Mouse (Mus musculus): Measurements from ENCODE around the gene Ccdc54. TPM values are rescaled to one million over a fixed set of nuclear protein-coding genes. Genes with fewer than 3 reads are reported as not detected.

The Ccdc54 gene
- polyA plus RNA-seq, 1 experiment from 2014 or later, result not detected

DNA sequence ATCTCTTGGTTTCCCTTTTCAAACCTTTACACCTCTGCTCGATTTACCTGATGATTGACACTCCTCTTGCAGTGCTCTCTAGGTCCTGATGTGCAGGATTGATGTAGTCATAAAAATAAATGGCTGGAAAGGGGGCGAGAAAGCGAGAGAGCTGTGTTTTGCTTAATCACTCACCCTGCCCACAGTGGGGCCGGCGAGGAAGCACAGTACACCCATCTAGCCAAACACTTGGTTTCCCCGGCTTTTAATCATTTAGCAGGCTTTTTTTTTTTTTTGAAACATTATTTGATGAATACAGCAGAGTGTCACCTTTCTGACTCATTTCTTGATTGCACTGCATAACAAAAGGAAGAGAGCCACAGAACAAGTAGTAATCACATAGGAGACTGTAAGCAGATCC lies 5.7 kb upstream of the Ccdc54 start:
- H3K36me3 ChIP-seq (ENCODE audit: control insufficient read depth, insufficient read depth), result no peaks in the 10 kb centered on the region
- no peaks in the 10 kb centered on the region; the same call in none of the 2 replicates for H3K4me1 ChIP-seq (replicated peaks; ENCODE audit: control insufficient read depth, insufficient read depth, low read length)
- H3K27me3 ChIP-seq (replicated peaks; ENCODE audit: control insufficient read depth, insufficient read depth, low read length), result no peaks in the 10 kb centered on the region
- H3K9ac ChIP-seq (replicated peaks; ENCODE audit: low read depth, low read length), result no peak overlapping the region
- ATAC-seq, result no peak
- no peaks in the 10 kb centered on the region for H3K9me3 ChIP-seq (ENCODE audit: control insufficient read depth, low read length)
- H3K4me3 ChIP-seq (replicated peaks; ENCODE audit: low read length), result no peak overlapping the region
- H3K27ac ChIP-seq (ENCODE audit: low read length), result no peak overlapping the region
- no peak overlapping the region for H3K4me2 ChIP-seq (ENCODE audit: low read length)
- WGBS, result 76% methylated on average over 6 of the region's 6 CpGs

DNA sequence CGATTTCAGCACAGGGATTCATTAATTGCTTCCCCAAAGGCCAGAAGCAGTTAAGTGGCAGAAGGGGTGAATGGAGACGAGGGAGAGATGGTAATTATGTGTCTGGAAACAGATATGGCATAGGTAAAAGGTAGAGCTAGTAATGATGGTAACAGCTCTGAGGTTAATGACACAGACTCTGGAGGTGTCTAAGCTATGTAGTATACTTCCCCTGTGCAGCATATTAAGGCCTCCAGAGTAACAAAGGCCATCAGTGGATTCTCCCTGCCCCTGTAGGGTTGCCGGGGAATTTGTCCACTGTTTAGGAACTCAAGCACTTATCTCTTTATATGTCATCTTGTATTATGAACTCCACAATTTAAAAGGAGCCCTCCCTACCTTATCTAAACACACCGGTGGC lies 5.2 kb upstream of the Ccdc54 start:
- Histone ChIP-seq H3K9ac (replicated peaks; ENCODE audit: low read depth, low read length) (no peak overlapping the region), H3K4me3 (replicated peaks; ENCODE audit: low read length) (no peak overlapping the region), H3K27ac (ENCODE audit: low read length) (no peak overlapping the region), H3K36me3 (ENCODE audit: control insufficient read depth, insufficient read depth) (no peaks in the 10 kb centered on the region), H3K4me2 (ENCODE audit: low read length) (no peak overlapping the region), H3K4me1 (replicated peaks; ENCODE audit: control insufficient read depth, insufficient read depth, low read length) (peaks cover 3% of the 10 kb centered on the region), H3K9me3 (ENCODE audit: control insufficient read depth, low read length) (no peaks in the 10 kb centered on the region), H3K27me3 (replicated peaks; ENCODE audit: control insufficient read depth, insufficient read depth, low read length) (no peaks in the 10 kb centered on the region)
- no peak for ATAC-seq
- 55% methylated on average over 4 of the region's 4 CpGs for WGBS

DNA sequence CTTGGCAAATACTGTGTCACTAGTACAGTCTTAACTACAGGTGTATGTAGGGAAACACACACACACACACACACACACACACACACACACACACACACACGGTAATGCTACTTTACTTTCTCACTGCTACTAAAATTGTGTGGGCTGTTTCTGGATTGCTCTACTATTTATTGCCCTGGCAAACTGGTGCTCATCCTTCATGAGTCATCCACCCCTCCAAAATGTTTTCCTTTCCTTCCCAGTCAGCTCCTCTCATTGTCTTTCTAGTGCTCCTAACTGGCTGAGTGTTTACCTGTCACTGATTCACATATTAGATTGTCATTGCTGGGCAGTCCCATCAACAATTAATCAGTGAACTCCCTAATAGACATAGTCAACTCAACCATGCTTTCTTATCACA lies 3.9 kb upstream of the Ccdc54 start:
- Histone ChIP-seq H3K9ac (replicated peaks; ENCODE audit: low read depth, low read length) (no peak overlapping the region), H3K36me3 (ENCODE audit: control insufficient read depth, insufficient read depth) (no peaks in the 10 kb centered on the region), H3K4me1 (replicated peaks; ENCODE audit: control insufficient read depth, insufficient read depth, low read length) (peaks cover 3% of the 10 kb centered on the region), H3K27me3 (replicated peaks; ENCODE audit: control insufficient read depth, insufficient read depth, low read length) (no peaks in the 10 kb centered on the region), H3K4me2 (ENCODE audit: low read length) (no peak overlapping the region), H3K4me3 (replicated peaks; ENCODE audit: low read length) (no peak overlapping the region), H3K9me3 (ENCODE audit: control insufficient read depth, low read length) (no peaks in the 10 kb centered on the region), H3K27ac (ENCODE audit: low read length) (no peak overlapping the region)
- no peak for ATAC-seq
- WGBS, result 80% methylated on average over 1 of the region's 1 CpGs

DNA sequence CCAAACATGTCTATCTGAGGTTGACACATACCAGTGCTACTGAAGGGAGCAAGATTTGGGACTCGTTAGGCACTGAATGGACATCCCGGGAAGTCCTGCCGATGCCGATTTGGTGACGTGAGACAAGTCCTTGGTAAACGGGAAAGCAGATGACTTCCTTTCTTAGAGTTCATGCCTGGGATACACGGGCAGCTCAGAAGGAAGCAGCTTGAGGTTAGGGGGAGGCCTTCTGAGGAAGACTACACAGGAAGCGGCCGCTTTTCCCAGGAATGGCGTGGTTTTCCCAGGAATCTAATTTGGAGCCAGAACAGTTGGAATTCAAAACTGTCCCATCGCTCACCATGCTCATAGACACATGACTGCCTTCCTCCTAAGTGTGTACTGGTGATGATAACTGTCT lies 2.4 kb upstream of the Ccdc54 start:
- Histone ChIP-seq H3K4me2 (ENCODE audit: low read length) (no peak overlapping the region), H3K36me3 (ENCODE audit: control insufficient read depth, insufficient read depth) (no peaks in the 10 kb centered on the region), H3K9ac (replicated peaks; ENCODE audit: low read depth, low read length) (no peak overlapping the region), H3K9me3 (ENCODE audit: control insufficient read depth, low read length) (no peaks in the 10 kb centered on the region), H3K27me3 (replicated peaks; ENCODE audit: control insufficient read depth, insufficient read depth, low read length) (no peaks in the 10 kb centered on the region), H3K4me1 (replicated peaks; ENCODE audit: control insufficient read depth, insufficient read depth, low read length) (peaks cover 3% of the 10 kb centered on the region), H3K27ac (ENCODE audit: low read length) (no peak overlapping the region), H3K4me3 (replicated peaks; ENCODE audit: low read length) (no peak overlapping the region)
- ATAC-seq, result no peak
- 87% methylated on average over 11 of the region's 11 CpGs for WGBS

DNA sequence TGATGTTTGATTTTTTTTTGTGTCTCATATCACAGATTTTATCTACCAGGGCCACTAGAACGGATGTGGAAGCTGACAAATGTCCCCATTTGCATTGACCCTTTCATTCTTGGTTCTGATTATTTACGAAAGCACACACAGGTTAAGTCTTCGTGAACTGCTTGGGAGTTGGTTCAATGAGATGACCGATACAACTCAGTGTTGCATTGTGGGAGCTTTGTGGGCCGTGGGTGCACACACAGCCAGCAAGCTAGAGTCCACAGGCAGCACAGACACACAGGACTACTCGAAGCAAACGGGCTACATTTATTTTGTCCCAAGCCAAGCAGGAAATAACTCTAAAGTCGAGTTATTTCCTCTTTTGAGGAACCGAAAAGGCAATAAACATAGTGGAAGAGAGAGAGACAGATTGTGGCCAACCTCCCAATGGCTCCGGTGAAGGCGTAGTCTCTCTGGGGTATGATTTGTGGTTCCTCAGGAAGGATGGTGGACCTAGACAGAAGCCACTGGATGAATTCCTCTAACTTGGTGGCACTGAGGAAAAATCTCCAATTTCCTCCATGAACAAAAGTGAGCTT lies 1.3 kb downstream of the Ccdc54 start:
- Histone ChIP-seq H3K9ac (replicated peaks; ENCODE audit: low read depth, low read length) (no peak overlapping the region), H3K27ac (ENCODE audit: low read length) (no peak overlapping the region), H3K27me3 (replicated peaks; ENCODE audit: control insufficient read depth, insufficient read depth, low read length) (no peaks in the 10 kb centered on the region), H3K36me3 (ENCODE audit: control insufficient read depth, insufficient read depth) (no peaks in the 10 kb centered on the region), H3K4me3 (replicated peaks; ENCODE audit: low read length) (no peak overlapping the region), H3K9me3 (ENCODE audit: control insufficient read depth, low read length) (no peaks in the 10 kb centered on the region), H3K4me2 (ENCODE audit: low read length) (no peak overlapping the region), H3K4me1 (replicated peaks; ENCODE audit: control insufficient read depth, insufficient read depth, low read length) (peaks cover 11% of the 10 kb centered on the region)
- WGBS, result 88% methylated on average over 11 of the region's 11 CpGs
- no peak for ATAC-seq

DNA sequence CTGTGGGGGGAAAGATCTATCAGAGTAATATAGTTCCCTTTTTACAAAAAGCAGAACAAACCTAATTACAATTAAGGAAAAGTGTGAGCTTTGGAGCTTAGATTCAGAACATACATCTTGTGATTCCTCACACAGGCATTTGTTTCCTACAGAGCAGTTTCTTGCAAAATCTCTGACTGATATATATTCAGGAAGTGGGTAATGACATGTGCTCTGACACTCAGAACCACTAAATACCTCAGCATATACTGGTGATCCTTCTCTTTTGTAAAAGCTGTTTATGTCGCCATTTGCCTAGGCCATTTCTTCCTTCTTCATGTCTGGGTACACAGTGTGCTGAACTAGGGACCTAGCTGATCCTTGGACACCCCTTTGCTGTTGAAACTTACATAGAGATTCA lies 2.8 kb downstream of the Ccdc54 start:
- H3K36me3 ChIP-seq (ENCODE audit: control insufficient read depth, insufficient read depth), result no peaks in the 10 kb centered on the region
- WGBS, result 89% methylated on average over 1 of the region's 1 CpGs
- no peak overlapping the region for H3K9ac ChIP-seq (replicated peaks; ENCODE audit: low read depth, low read length)
- H3K9me3 ChIP-seq (ENCODE audit: control insufficient read depth, low read length), result no peaks in the 10 kb centered on the region
- no peak overlapping the region for H3K4me2 ChIP-seq (ENCODE audit: low read length)
- no peaks in the 10 kb centered on the region for H3K27me3 ChIP-seq (replicated peaks; ENCODE audit: control insufficient read depth, insufficient read depth, low read length)
- H3K4me1 ChIP-seq (replicated peaks; ENCODE audit: control insufficient read depth, insufficient read depth, low read length), result peaks cover 11% of the 10 kb centered on the region
- H3K4me3 ChIP-seq (replicated peaks; ENCODE audit: low read length), result no peak overlapping the region
- H3K27ac ChIP-seq (ENCODE audit: low read length), result no peak overlapping the region
- ATAC-seq, result no peak

DNA sequence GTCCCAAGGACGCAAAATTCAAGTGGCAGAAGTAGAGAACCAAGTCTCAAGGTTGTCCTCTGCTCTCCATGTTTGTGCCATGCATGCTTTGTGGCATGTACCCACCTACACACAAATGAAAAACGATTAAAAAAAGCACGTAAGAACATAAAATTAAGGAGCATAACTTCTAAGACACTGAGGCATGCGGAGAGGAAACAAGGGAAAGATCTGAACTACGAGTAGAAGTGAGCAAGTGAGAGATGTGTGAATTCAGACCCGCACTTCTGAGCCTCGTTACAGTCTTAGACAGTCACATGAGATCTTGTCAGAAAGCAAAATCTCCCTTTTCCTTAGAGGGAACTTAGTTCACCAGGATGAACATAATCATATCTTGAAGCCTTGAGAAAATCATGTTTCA lies 3.8 kb downstream of the Ccdc54 start:
- H3K9ac ChIP-seq (replicated peaks; ENCODE audit: low read depth, low read length), result no peak overlapping the region
- WGBS, result 87% methylated on average over 7 of the region's 7 CpGs

DNA sequence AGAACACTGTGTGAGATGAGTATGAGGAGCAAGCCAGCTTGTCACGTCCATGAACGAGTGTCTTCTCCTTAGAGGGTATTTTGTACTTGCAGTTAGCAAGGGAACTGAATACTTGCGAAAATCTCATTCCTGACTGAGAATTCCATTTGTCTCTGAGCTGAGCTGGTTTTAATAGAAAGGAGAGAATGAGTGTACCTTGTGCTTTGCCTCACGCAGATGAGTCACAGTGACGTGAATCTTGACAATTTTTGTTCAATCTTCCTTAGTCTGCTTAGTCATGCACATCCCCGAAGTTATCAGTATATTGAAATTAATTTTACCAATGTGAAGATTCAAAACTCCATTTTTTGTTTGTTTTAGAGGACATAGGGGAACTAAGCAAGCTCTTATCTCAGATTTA lies 12.6 kb downstream of the Ccdc54 start:
- Histone ChIP-seq H3K9ac (replicated peaks; ENCODE audit: low read depth, low read length) (no peak overlapping the region), H3K4me1 (replicated peaks; ENCODE audit: control insufficient read depth, insufficient read depth, low read length) (peaks cover 2% of the 10 kb centered on the region; the same call in 1 of the 2 replicates), H3K4me3 (replicated peaks; ENCODE audit: low read length) (no peak overlapping the region), H3K4me2 (ENCODE audit: low read length) (no peak overlapping the region), H3K27ac (ENCODE audit: low read length) (no peak overlapping the region), H3K36me3 (ENCODE audit: control insufficient read depth, insufficient read depth) (no peaks in the 10 kb centered on the region), H3K9me3 (ENCODE audit: control insufficient read depth, low read length) (no peaks in the 10 kb centered on the region), H3K27me3 (replicated peaks; ENCODE audit: control insufficient read depth, insufficient read depth, low read length) (no peaks in the 10 kb centered on the region)
- ATAC-seq, result no peak
- WGBS, result 81% methylated on average over 6 of the region's 6 CpGs

More for the DNA sequence above, 3.8 kb downstream of the Ccdc54 start:
- ATAC-seq, result no peak
- H3K4me2 ChIP-seq (ENCODE audit: low read length), result no peak overlapping the region
- H3K4me3 ChIP-seq (replicated peaks; ENCODE audit: low read length), result no peak overlapping the region
- no peaks in the 10 kb centered on the region for H3K27me3 ChIP-seq (replicated peaks; ENCODE audit: control insufficient read depth, insufficient read depth, low read length)
- H3K27ac ChIP-seq (ENCODE audit: low read length), result no peak overlapping the region
- H3K4me1 ChIP-seq (replicated peaks; ENCODE audit: control insufficient read depth, insufficient read depth, low read length), result peaks cover 11% of the 10 kb centered on the region
- H3K9me3 ChIP-seq (ENCODE audit: control insufficient read depth, low read length), result no peaks in the 10 kb centered on the region
- no peaks in the 10 kb centered on the region for H3K36me3 ChIP-seq (ENCODE audit: control insufficient read depth, insufficient read depth)

DNA sequence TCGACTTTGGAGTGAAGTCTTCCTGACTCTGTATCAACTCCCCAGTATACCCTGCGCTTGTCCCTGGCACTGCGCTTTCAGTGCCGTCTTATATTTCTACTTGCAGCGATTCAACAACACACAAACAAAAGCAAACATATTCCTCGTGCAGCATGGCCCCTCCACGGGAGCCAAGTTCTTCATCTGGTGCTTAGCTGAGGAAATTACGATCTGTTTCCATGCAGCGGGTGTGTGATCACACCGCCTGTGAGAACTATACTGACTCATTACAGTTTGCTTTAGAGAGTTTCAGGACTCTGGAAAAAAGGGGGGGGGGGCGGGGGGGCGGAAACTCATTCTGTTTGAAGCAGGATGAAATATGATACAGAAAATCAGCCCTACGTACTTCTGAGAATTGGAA lies 18.4 kb downstream of the Ccdc54 start:
- Histone ChIP-seq H3K9ac (replicated peaks; ENCODE audit: low read depth, low read length) (no peak overlapping the region), H3K27ac (ENCODE audit: low read length) (no peak overlapping the region), H3K36me3 (ENCODE audit: control insufficient read depth, insufficient read depth) (no peaks in the 10 kb centered on the region), H3K4me1 (replicated peaks; ENCODE audit: control insufficient read depth, insufficient read depth, low read length) (peaks cover 5% of the 10 kb centered on the region; the same call in 1 of the 2 replicates), H3K27me3 (replicated peaks; ENCODE audit: control insufficient read depth, insufficient read depth, low read length) (no peaks in the 10 kb centered on the region), H3K4me2 (ENCODE audit: low read length) (no peak overlapping the region), H3K4me3 (replicated peaks; ENCODE audit: low read length) (no peak overlapping the region), H3K9me3 (ENCODE audit: control insufficient read depth, low read length) (no peaks in the 10 kb centered on the region)
- peak; percentile 94 for ATAC-seq
- WGBS, result 61% methylated on average over 13 of the region's 13 CpGs

DNA sequence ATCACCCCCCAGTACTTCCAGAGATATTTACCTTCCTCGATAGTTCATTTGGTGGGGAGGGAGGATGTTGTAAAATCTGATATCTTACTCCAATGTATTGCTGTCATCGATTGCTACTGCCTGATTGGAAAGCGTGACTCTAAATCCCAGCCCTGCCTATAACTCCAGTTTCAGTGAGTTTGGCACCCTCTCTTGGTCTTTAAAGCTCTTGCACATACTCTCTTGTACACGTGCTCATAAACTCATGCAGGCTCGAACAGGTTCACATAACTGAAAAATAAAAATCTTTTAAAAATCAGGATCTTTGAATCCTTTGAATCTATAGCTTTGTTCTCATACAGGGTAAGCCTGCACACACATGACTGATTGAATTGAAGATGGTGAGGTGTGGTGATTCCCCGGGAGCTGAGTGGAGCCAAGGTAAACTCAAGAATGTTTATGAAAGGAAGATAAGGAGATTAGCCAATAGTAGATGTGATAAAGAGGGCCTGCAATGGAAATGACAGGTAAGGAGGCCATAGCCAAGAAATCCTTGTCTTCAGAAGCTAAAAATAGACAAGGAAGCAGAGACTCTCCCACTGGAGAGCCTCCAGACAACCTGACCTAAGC lies 31.7 kb downstream of the Ccdc54 start:
- 86% methylated on average over 6 of the region's 6 CpGs for WGBS
- Histone ChIP-seq H3K4me2 (ENCODE audit: low read length) (no peak overlapping the region), H3K36me3 (ENCODE audit: control insufficient read depth, insufficient read depth) (no peaks in the 10 kb centered on the region), H3K27me3 (replicated peaks; ENCODE audit: control insufficient read depth, insufficient read depth, low read length) (no peaks in the 10 kb centered on the region), H3K9ac (replicated peaks; ENCODE audit: low read depth, low read length) (no peak overlapping the region), H3K4me3 (replicated peaks; ENCODE audit: low read length) (no peak overlapping the region), H3K27ac (ENCODE audit: low read length) (no peak overlapping the region), H3K9me3 (ENCODE audit: control insufficient read depth, low read length) (no peaks in the 10 kb centered on the region), H3K4me1 (replicated peaks; ENCODE audit: control insufficient read depth, insufficient read depth, low read length) (no peaks in the 10 kb centered on the region)
- no peak for ATAC-seq

Data from forebrain, embryonic 16.5 days (tissue).